Mouse (Mus musculus): ENCODE results near the gene Igsf21. TPM values are rescaled to one million over a fixed set of nuclear protein-coding genes. Genes with fewer than 3 reads are reported as not detected.

Igsf21 gene
- total and polyA plus RNA-seq, 2 experiments from 2014 or later, result 145 to 146 TPM

GRCm38 (mm10) chr4:140218853-140219852, 27.4 kb downstream of the Igsf21 start:
- H3K4me1 ChIP-seq (ENCODE audit: insufficient read depth, low read length), result no peaks in the 10 kb centered on the region
- H3K9me3 ChIP-seq (ENCODE audit: low read length), result no peaks in the 10 kb centered on the region
- H3K9ac ChIP-seq (replicated peaks; ENCODE audit: low read length, poor library complexity, severe bottlenecking), result no peak overlapping the region
- DNase-seq (ENCODE audit: low spot score) (peak; percentile 73), ATAC-seq (ENCODE audit: low FRiP score) (0 out of 2 replicates have a peak, but pooled peaks have one; percentile 15)
- H3K4me2 ChIP-seq (ENCODE audit: low read depth, low read length, poor library complexity, severe bottlenecking), result no peak overlapping the region
- H3K27me3 ChIP-seq (ENCODE audit: insufficient read depth, low read length), result no peaks in the 10 kb centered on the region
- TF ChIP-seq CTCF (IDR thresholded peaks at IDR 0.05), result no peak
- H3K4me3 ChIP-seq (ENCODE audit: low read depth, low read length), result no peak overlapping the region
- no peak overlapping the region for H3K27ac ChIP-seq (ENCODE audit: low read depth, low read length)
- 40% methylated on average over 17 of the region's 17 CpGs for WGBS
- H3K36me3 ChIP-seq (ENCODE audit: insufficient read depth, low read length), result no peaks in the 10 kb centered on the region

DNA sequence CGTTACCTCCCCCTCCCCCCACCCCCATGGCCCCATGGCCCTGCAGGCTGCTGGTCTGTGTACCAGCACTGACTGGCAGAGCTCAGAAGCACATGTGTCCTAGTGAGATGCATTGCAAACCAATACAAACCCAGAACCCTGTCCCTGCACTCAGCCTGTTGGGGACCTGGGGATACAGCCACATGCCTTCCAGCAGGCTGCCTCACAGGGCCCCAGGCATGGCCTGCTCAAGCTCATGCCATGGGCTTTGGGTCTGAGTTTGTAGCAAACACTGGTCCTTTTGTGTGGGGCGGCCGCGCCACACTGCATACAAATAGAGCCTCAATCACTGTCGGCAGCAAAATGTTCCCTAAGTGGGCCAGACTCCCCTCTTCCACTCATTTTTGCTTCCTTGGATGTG, 28.2 kb downstream of the Igsf21 start:
- no peaks in the 10 kb centered on the region for H3K4me1 ChIP-seq (ENCODE audit: insufficient read depth, low read length)
- H3K9ac ChIP-seq (replicated peaks; ENCODE audit: low read length, poor library complexity, severe bottlenecking), result 0 out of 2 replicates have a peak overlapping the region, but pooled peaks have one; percentile 8

DNA sequence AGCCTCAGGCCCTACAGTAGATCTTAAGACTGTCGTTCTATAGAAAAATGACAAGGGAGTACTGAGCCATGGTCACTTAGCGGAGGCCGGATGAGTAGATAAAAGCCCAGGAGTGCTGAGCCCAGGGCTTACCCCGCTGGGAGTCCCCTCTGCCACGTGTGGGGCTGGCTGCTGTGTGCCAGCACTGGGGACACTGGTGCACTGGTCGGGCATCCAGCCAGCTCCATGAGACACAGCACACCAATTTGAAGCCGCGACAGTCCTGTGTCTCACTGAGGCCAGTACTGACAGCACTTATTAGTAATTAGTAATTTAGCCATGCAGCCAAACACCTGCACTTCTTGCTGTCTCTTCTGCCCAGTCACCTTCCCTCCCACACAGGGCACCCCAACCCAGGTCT, 28.6 kb downstream of the Igsf21 start:
- Histone ChIP-seq H3K4me1 (ENCODE audit: insufficient read depth, low read length) (no peaks in the 10 kb centered on the region), H3K27me3 (ENCODE audit: insufficient read depth, low read length) (no peaks in the 10 kb centered on the region), H3K4me3 (ENCODE audit: low read depth, low read length) (no peak overlapping the region), H3K27ac (ENCODE audit: low read depth, low read length) (no peak overlapping the region), H3K9me3 (ENCODE audit: low read length) (no peaks in the 10 kb centered on the region), H3K36me3 (ENCODE audit: insufficient read depth, low read length) (no peaks in the 10 kb centered on the region), H3K9ac (replicated peaks; ENCODE audit: low read length, poor library complexity, severe bottlenecking) (0 out of 2 replicates have a peak overlapping the region, but pooled peaks have one; percentile 8), H3K4me2 (ENCODE audit: low read depth, low read length, poor library complexity, severe bottlenecking) (no peak overlapping the region)
- WGBS, result 49% methylated on average over 8 of the region's 8 CpGs
- TF ChIP-seq CTCF (IDR thresholded peaks at IDR 0.05), result no peak
- peak; percentile 58 for DNase-seq (ENCODE audit: low spot score)
- peak; percentile 53; the same call in 1 of the 2 replicates for ATAC-seq (ENCODE audit: low FRiP score)

More for the DNA sequence above, 28.2 kb downstream of the Igsf21 start:
- WGBS, result 50% methylated on average over 5 of the region's 5 CpGs
- peak; percentile 61 for ATAC-seq (ENCODE audit: low FRiP score)
- no peak for TF ChIP-seq CTCF (IDR thresholded peaks at IDR 0.05)
- H3K4me3 ChIP-seq (ENCODE audit: low read depth, low read length), result no peak overlapping the region
- no peak overlapping the region for H3K4me2 ChIP-seq (ENCODE audit: low read depth, low read length, poor library complexity, severe bottlenecking)
- no peaks in the 10 kb centered on the region for H3K9me3 ChIP-seq (ENCODE audit: low read length)
- H3K36me3 ChIP-seq (ENCODE audit: insufficient read depth, low read length), result no peaks in the 10 kb centered on the region
- peak; percentile 68 for DNase-seq (ENCODE audit: low spot score)
- no peaks in the 10 kb centered on the region for H3K27me3 ChIP-seq (ENCODE audit: insufficient read depth, low read length)
- H3K27ac ChIP-seq (ENCODE audit: low read depth, low read length), result no peak overlapping the region

GRCm38 (mm10) chr4:140216096-140216495, 30.5 kb downstream of the Igsf21 start:
- TF ChIP-seq CTCF (IDR thresholded peaks at IDR 0.05), result peak; percentile 20; the same call in 1 of the 2 replicates

DNA sequence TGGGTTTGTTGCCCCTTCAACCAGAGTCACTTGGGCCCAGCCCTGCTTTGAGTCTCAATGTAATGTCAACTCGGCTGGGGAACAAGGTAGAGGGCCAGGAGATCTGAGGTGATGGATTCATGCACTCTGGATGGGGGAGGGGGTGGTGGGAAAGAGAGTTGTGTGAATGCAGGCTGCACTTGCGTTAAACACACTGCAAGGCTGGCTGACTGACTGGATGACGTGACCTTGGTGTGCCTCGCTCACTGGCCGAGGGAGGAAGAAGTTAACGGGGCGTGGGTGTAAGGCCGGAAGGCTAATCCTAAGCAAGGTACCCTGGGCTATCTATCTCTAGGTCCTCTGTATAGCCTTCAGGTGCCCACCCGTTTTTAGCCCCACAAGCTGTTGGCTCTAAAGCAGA, 31.4 kb downstream of the Igsf21 start:
- no peak overlapping the region for H3K4me3 ChIP-seq (ENCODE audit: low read depth, low read length)
- no peak for ATAC-seq (ENCODE audit: low FRiP score)
- 72% methylated on average over 9 of the region's 9 CpGs for WGBS
- TF ChIP-seq CTCF (IDR thresholded peaks at IDR 0.05), result no peak
- no peak overlapping the region for H3K4me2 ChIP-seq (ENCODE audit: low read depth, low read length, poor library complexity, severe bottlenecking)
- no peaks in the 10 kb centered on the region for H3K27me3 ChIP-seq (ENCODE audit: insufficient read depth, low read length)
- H3K36me3 ChIP-seq (ENCODE audit: insufficient read depth, low read length), result no peaks in the 10 kb centered on the region
- H3K27ac ChIP-seq (ENCODE audit: low read depth, low read length), result no peak overlapping the region
- H3K9ac ChIP-seq (replicated peaks; ENCODE audit: low read length, poor library complexity, severe bottlenecking), result no peak overlapping the region
- no peaks in the 10 kb centered on the region for H3K9me3 ChIP-seq (ENCODE audit: low read length)
- DNase-seq (ENCODE audit: low spot score), result no peak
- H3K4me1 ChIP-seq (ENCODE audit: insufficient read depth, low read length), result peaks cover 2% of the 10 kb centered on the region; the same call in 1 of the 2 replicates

More at GRCm38 (mm10) chr4:140216096-140216495, 30.5 kb downstream of the Igsf21 start:
- no peak overlapping the region for H3K9ac ChIP-seq (replicated peaks; ENCODE audit: low read length, poor library complexity, severe bottlenecking)
- WGBS, result 82% methylated on average over 8 of the region's 8 CpGs
- no peak overlapping the region for H3K4me3 ChIP-seq (ENCODE audit: low read depth, low read length)
- no peak for ATAC-seq (ENCODE audit: low FRiP score)
- H3K27ac ChIP-seq (ENCODE audit: low read depth, low read length), result no peak overlapping the region
- H3K4me2 ChIP-seq (ENCODE audit: low read depth, low read length, poor library complexity, severe bottlenecking), result no peak overlapping the region
- no peaks in the 10 kb centered on the region for H3K4me1 ChIP-seq (ENCODE audit: insufficient read depth, low read length)
- H3K27me3 ChIP-seq (ENCODE audit: insufficient read depth, low read length), result no peaks in the 10 kb centered on the region
- no peaks in the 10 kb centered on the region for H3K9me3 ChIP-seq (ENCODE audit: low read length)
- DNase-seq (ENCODE audit: low spot score), result peak; percentile 37
- no peaks in the 10 kb centered on the region for H3K36me3 ChIP-seq (ENCODE audit: insufficient read depth, low read length)

DNA sequence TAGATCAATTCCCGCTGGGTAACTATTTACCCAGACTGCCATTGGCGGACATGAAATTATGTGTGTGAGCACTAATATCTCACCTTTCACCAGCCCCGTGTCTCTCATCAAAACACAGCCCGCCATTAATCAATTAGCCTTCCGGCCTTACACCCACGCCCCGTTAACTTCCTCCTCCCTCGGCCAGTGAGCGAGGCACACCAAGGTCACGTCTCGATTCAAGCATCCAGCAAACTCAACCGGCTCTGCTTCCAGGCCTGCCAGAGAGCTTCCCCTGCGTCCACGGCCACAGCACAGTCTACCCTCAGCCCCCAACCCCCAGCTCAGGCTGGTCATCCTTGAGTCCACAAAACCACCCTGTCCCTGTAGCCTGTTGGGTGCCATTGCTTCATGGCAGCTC, 32.2 kb downstream of the Igsf21 start:
- peaks cover 4% of the 10 kb centered on the region; the same call in 1 of the 2 replicates for H3K4me1 ChIP-seq (ENCODE audit: insufficient read depth, low read length)
- no peaks in the 10 kb centered on the region for H3K9me3 ChIP-seq (ENCODE audit: low read length)
- ATAC-seq (ENCODE audit: low FRiP score) (no peak), DNase-seq (ENCODE audit: low spot score) (no peak)
- no peak overlapping the region for H3K4me2 ChIP-seq (ENCODE audit: low read depth, low read length, poor library complexity, severe bottlenecking)
- no peak overlapping the region for H3K4me3 ChIP-seq (ENCODE audit: low read depth, low read length)
- H3K9ac ChIP-seq (replicated peaks; ENCODE audit: low read length, poor library complexity, severe bottlenecking), result 0 out of 2 replicates have a peak overlapping the region, but pooled peaks have one; percentile 4
- H3K36me3 ChIP-seq (ENCODE audit: insufficient read depth, low read length), result no peaks in the 10 kb centered on the region
- TF ChIP-seq CTCF (IDR thresholded peaks at IDR 0.05), result no peak
- H3K27ac ChIP-seq (ENCODE audit: low read depth, low read length), result no peak overlapping the region
- WGBS, result 69% methylated on average over 14 of the region's 14 CpGs
- H3K27me3 ChIP-seq (ENCODE audit: insufficient read depth, low read length), result no peaks in the 10 kb centered on the region
